ENCODE assay signal across 9 mouse cellular contexts in the genomic region with DNA sequence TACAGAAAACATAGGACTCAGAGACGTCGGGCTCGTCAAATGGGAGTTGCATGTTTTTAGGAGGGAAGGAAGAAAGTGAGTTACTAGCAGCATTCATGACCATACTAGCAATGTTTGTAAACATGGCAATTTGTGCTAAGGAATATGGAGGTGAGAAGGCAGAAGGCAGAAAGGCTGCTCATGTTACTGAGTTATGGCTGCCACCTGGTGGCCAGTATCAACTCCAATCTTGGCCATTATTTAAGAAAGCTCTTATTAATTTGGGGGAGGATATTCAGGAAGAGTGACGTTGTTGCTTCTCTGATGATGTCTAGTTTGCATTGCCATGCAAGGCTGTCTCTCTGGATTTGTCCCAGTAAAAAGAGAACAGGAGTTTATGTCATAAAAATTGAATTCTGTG.
DNase-seq lines count a peak whose midpoint lies in the region; ATAC-seq and TF ChIP-seq lines count a peak whose summit lies in the region.
"Had no signal": no experiment of that assay in that cellular context is flagged by ENCODE, and none has a peak within 500 bp of the region (broad histone marks: within the 10 kb centered on the region; RNA-seq: fewer than 3 reads in every experiment).

No protein-coding gene starts in this region.

- H3K27ac ChIP-seq in embryonic fibroblast, embryonic 13.5 days (ENCODE audit: insufficient read depth, low read length), result no peak overlapping the region
- H3K27ac ChIP-seq in hindbrain, postnatal 0 days, result no peak overlapping the region
- no peak overlapping the region for H3K27ac ChIP-seq in liver, embryonic 12.5 days
- H3K27ac ChIP-seq: neural tube, embryonic 13.5 days had no signal

- H3K9me3 ChIP-seq in hindbrain, postnatal 0 days (ENCODE audit: low read length), result no peaks in the 10 kb centered on the region
- H3K9me3 ChIP-seq in liver, embryonic 12.5 days (replicated peaks), result no peaks in the 10 kb centered on the region
- H3K9me3 ChIP-seq: neural tube, embryonic 13.5 days had no signal

- no peaks in the 10 kb centered on the region for H3K36me3 ChIP-seq in hindbrain, postnatal 0 days (ENCODE audit: insufficient read depth, low read length)
- no peaks in the 10 kb centered on the region for H3K36me3 ChIP-seq in liver, embryonic 12.5 days
- H3K36me3 ChIP-seq: neural tube, embryonic 13.5 days had no signal

- 67% methylated on average over 4 of the region's 4 CpGs for WGBS in hindbrain, postnatal 0 days
- WGBS in liver, embryonic 12.5 days (ENCODE audit: insufficient replicate concordance), result 51% methylated on average over 4 of the region's 4 CpGs

- no peak overlapping the region for H3K9ac ChIP-seq in hindbrain, postnatal 0 days (replicated peaks; ENCODE audit: low read length)
- H3K9ac ChIP-seq in liver, embryonic 12.5 days, result no peak overlapping the region
- H3K9ac ChIP-seq: neural tube, embryonic 13.5 days had no signal

- no peak for ATAC-seq in hindbrain, postnatal 0 days
- peak; percentile 57 for ATAC-seq in liver, embryonic 12.5 days

- no peak for TF ChIP-seq POLR2A in brain, embryonic 14.5 days (IDR thresholded peaks at IDR 0.05; ENCODE audit: borderline replicate concordance, extremely low read depth, insufficient read depth, insufficient read length, poor library complexity, severe bottlenecking)
- TF ChIP-seq POLR2A in embryonic fibroblast, embryonic 13.5 days (IDR thresholded peaks at IDR 0.05; ENCODE audit: low read depth, low read length), result no peak

- no peak overlapping the region for H3K4me3 ChIP-seq in embryonic fibroblast, embryonic 13.5 days (ENCODE audit: insufficient read depth, low read length)
- H3K4me3 ChIP-seq in hindbrain, postnatal 0 days (ENCODE audit: low read length), result no peak overlapping the region
- no peak overlapping the region for H3K4me3 ChIP-seq in liver, embryonic 12.5 days
- H3K4me3 ChIP-seq: neural tube, embryonic 13.5 days had no signal

- no peaks in the 10 kb centered on the region for H3K27me3 ChIP-seq in hindbrain, postnatal 0 days (ENCODE audit: insufficient read depth, low read length)
- H3K27me3 ChIP-seq in liver, embryonic 12.5 days (replicated peaks), result no peaks in the 10 kb centered on the region
- H3K27me3 ChIP-seq: neural tube, embryonic 13.5 days had no signal

- TF ChIP-seq CTCF in brain, embryonic 14.5 days (IDR thresholded peaks at IDR 0.05; ENCODE audit: borderline replicate concordance, extremely low read depth, insufficient read depth, insufficient read length), result peak; percentile 60; the same call in 1 of the 2 replicates
- TF ChIP-seq CTCF in embryonic fibroblast, embryonic 13.5 days (IDR thresholded peaks at IDR 0.05; ENCODE audit: borderline replicate concordance, insufficient read depth, low read length), result peak; percentile 28; the same call in 1 of the 2 replicates
- TF ChIP-seq CTCF in hindbrain, postnatal 0 days (IDR thresholded peaks at IDR 0.05; ENCODE audit: low read depth), result peak; percentile 76

- no peaks in the 10 kb centered on the region for H3K4me1 ChIP-seq in embryonic fibroblast, embryonic 13.5 days (ENCODE audit: control insufficient read depth, insufficient read depth, low read length)
- H3K4me1 ChIP-seq in hindbrain, postnatal 0 days (ENCODE audit: insufficient read depth, low read length), result no peaks in the 10 kb centered on the region
- peaks cover 11% of the 10 kb centered on the region; the same call in 1 of the 2 replicates for H3K4me1 ChIP-seq in liver, embryonic 12.5 days
- H3K4me1 ChIP-seq: neural tube, embryonic 13.5 days had no signal

- DNase-seq in heart, adult 18-20 months, result peak; percentile 29 to 65
- DNase-seq in heart, adult 11 months, result no peak
- peak; percentile 55 for DNase-seq in CD4-positive helper T cell, adult 2 months (ENCODE audit: low read depth, low spot score)
- DNase-seq in brain, embryonic 14.5 days (ENCODE audit: low read depth), result peak; percentile 80
- DNase-seq in hindbrain, postnatal 0 days (ENCODE audit: low spot score), result peak; percentile 74
- DNase-seq in retina, postnatal 7 days (ENCODE audit: low read depth, low spot score), result peak; percentile 16

- no peak overlapping the region for H3K4me2 ChIP-seq in hindbrain, postnatal 0 days (ENCODE audit: low read depth, low read length)
- no peak overlapping the region for H3K4me2 ChIP-seq in liver, embryonic 12.5 days
- H3K4me2 ChIP-seq: neural tube, embryonic 13.5 days had no signal
